Mouse (Mus musculus) midbrain, postnatal 0 days (tissue): ENCODE results near the gene Sf3b5. TPM values are rescaled to one million over a fixed set of nuclear protein-coding genes. Genes with fewer than 3 reads are reported as not detected.
A peak's percentile ranks its signal among the peaks of the same experiment; 100 is the strongest.
"Not testable (repeated sequence)": the region's sequence is repeated elsewhere in the genome, so short reads cannot be mapped to it uniquely, and the experiment has no call there.

ENCODE experiments used
- ATAC-seq: fragments of 200-750 bp; cut with Nextera tagmentation; 2 replicates; pipeline ENCODE4 v1.8.0; 2017; ENCODE audit warnings: moderate number of reproducible peaks, mild to moderate bottlenecking, moderate TSS enrichment, moderate library complexity; ENCODE audit not compliant: low FRiP score
- DNase-seq: peaks from one replicate; pipeline ENCODE4 v3.0.0-alpha.2; 2015; ENCODE audit warnings: low spot score
- H3K27ac ChIP-seq: fragments of 300-500 bp; sonication (generic); 2 replicates; pipeline ENCODE4 v1.5.1; 2014; ENCODE audit warnings: low read depth, mild to moderate bottlenecking, low read length, mixed read lengths
- H3K27me3 ChIP-seq: fragments of 300-500 bp; sonication (generic); 2 replicates; pipeline ENCODE4 v1.6.1; 2014; ENCODE audit warnings: low read length, control low read depth, mixed read lengths; ENCODE audit not compliant: insufficient read depth
- H3K36me3 ChIP-seq: fragments of 300-500 bp; sonication (generic); 2 replicates; pipeline ENCODE4 v1.6.1; 2014; ENCODE audit warnings: low read length, control low read depth, mixed read lengths; ENCODE audit not compliant: insufficient read depth
- H3K4me1 ChIP-seq: fragments of 300-500 bp; sonication (generic); 2 replicates; pipeline ENCODE4 v1.6.1; 2014; ENCODE audit warnings: mild to moderate bottlenecking, control low read depth, antibody characterized with exemption, low read length, mixed read lengths; ENCODE audit not compliant: insufficient read depth
- H3K4me2 ChIP-seq: fragments of 300-500 bp; sonication (generic); 2 replicates; pipeline ENCODE4 v1.6.1; 2014; ENCODE audit warnings: low read depth, mild to moderate bottlenecking, low read length, mixed read lengths; ENCODE audit not compliant: poor library complexity, severe bottlenecking
- H3K4me3 ChIP-seq: fragments of 300-500 bp; sonication (generic); 2 replicates; pipeline ENCODE4 v1.5.1; 2014; ENCODE audit warnings: low read depth, mild to moderate bottlenecking, low read length, moderate library complexity
- H3K9ac ChIP-seq: fragments of 300-500 bp; sonication (generic); replicated peaks from 2 replicates; pipeline ENCODE4 v1.6.1; 2014; ENCODE audit warnings: mild to moderate bottlenecking, low read length, moderate library complexity, mixed read lengths; ENCODE audit not compliant: poor library complexity, severe bottlenecking
- H3K9me3 ChIP-seq: fragments of 300-500 bp; sonication (generic); 2 replicates; pipeline ENCODE4 v1.6.1; 2016; ENCODE audit warnings: low read length, control low read depth
- CTCF ChIP-seq: IDR thresholded peaks from 2 replicates; pipeline ENCODE4 v1.5.1; 2016; ENCODE audit warnings: antibody characterized with exemption, mild to moderate bottlenecking
- WGBS: fragments of 180-500 bp; shearing (Covaris S2); extraction: QIAGEN DNeasy Blood & Tissue Kit; methylation state at CpG from one replicate; pipeline ENCODE4 v1.1.7; 2014; 5-methylcytosine and 5-hydroxymethylcytosine counted together
- polyA plus RNA-seq: library from polyadenylated mRNA; unstranded; fragments of >200 nt; fragmentation: Nextera tagmentation; extraction: Ambion mirVana; gene quantifications from 2 replicates; pipeline ENCODE4 v1.2.1, GENCODE M21; 2015
- total RNA-seq: library from RNA; depleted of rRNA; stranded (reverse); fragments of >200 nt; gene quantifications from 2 replicates; pipeline ENCODE4 v1.2.3, GENCODE M21; 2014

The Sf3b5 gene
- total and polyA plus RNA-seq, 2 experiments from 2014 or later = 24.2 to 24.8 TPM

GRCm38 (mm10) chr10:13014026-13014425 is 8.9 kb downstream of the Sf3b5 start:
- Histone ChIP-seq H3K27ac (no peak overlapping the region), H3K9me3 (no peaks in the 10 kb centered on the region), H3K4me3 (no peak overlapping the region), H3K4me1 (peaks cover 5% of the 10 kb centered on the region), H3K9ac (no peak overlapping the region), H3K27me3 (no peaks in the 10 kb centered on the region), H3K4me2 (no peak overlapping the region), H3K36me3 (no peaks in the 10 kb centered on the region)
- ATAC-seq (no peak), DNase-seq (no peak)
- no peak for TF ChIP-seq CTCF
- WGBS = 72% methylated on average over 7 of the region's 7 CpGs

GRCm38 (mm10) chr10:13016573-13016972 is 11.4 kb downstream of the Sf3b5 start:
- H3K27me3 ChIP-seq = no peaks in the 10 kb centered on the region
- H3K4me2 ChIP-seq = no peak overlapping the region
- TF ChIP-seq CTCF = peak; percentile 89
- no peak overlapping the region for H3K4me3 ChIP-seq
- no peak overlapping the region for H3K9ac ChIP-seq
- 27% methylated on average over 4 of the region's 4 CpGs for WGBS
- no peak overlapping the region for H3K27ac ChIP-seq
- H3K4me1 ChIP-seq = no peaks in the 10 kb centered on the region
- no peaks in the 10 kb centered on the region for H3K36me3 ChIP-seq
- peak; percentile 92 for DNase-seq
- ATAC-seq = peak; percentile 62
- H3K9me3 ChIP-seq = no peaks in the 10 kb centered on the region

DNA sequence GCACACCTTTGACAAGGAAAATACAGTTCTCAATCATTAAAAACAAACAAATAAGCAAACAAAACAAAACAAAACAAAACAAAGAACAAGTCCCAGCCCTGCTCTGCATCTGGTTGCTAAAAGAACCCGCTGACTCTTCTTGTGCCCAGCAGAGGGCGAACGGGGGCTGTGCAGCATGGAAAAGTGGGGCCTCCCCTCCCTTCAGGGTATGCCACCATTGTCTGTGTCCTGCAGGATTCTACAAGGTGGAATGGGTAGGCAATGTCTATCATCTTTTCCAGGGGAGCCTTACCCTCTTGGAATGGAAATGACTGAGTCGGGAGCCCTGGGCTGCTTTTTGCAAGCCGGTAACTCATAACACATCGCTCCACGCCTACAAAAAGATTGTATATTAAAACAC is 13.4 kb downstream of the Sf3b5 start:
- 70% methylated on average over 7 of the region's 7 CpGs for WGBS
- no peak overlapping the region for H3K27ac ChIP-seq
- H3K4me3 ChIP-seq = no peak overlapping the region
- no peaks in the 10 kb centered on the region for H3K27me3 ChIP-seq
- no peak for ATAC-seq
- peak; percentile 77 for TF ChIP-seq CTCF
- H3K36me3 ChIP-seq = no peaks in the 10 kb centered on the region
- peak; percentile 26 for DNase-seq
- no peaks in the 10 kb centered on the region for H3K9me3 ChIP-seq
- H3K4me2 ChIP-seq = no peak overlapping the region
- no peak overlapping the region for H3K9ac ChIP-seq
- no peaks in the 10 kb centered on the region for H3K4me1 ChIP-seq

GRCm38 (mm10) chr10:13019026-13019425 is 13.9 kb downstream of the Sf3b5 start:
- Histone ChIP-seq H3K4me3 (no peak overlapping the region), H3K9ac (no peak overlapping the region), H3K27ac (no peak overlapping the region), H3K4me2 (no peak overlapping the region), H3K4me1 (no peaks in the 10 kb centered on the region), H3K27me3 (no peaks in the 10 kb centered on the region), H3K36me3 (no peaks in the 10 kb centered on the region), H3K9me3 (no peaks in the 10 kb centered on the region)
- DNase-seq (no peak), ATAC-seq (no peak)
- no peak for TF ChIP-seq CTCF
- whole genome bisulfite sequencing = 70% methylated on average over 5 of the region's 5 CpGs

GRCm38 (mm10) chr10:13022103-13022502 is 17.0 kb downstream of the Sf3b5 start:
- H3K9ac ChIP-seq = no peak overlapping the region
- DNase-seq (no peak), ATAC-seq (no peak)
- no peaks in the 10 kb centered on the region for H3K36me3 ChIP-seq
- H3K4me3 ChIP-seq = no peak overlapping the region
- no peak overlapping the region for H3K4me2 ChIP-seq
- H3K27ac ChIP-seq = no peak overlapping the region
- no peak for TF ChIP-seq CTCF
- no peaks in the 10 kb centered on the region for H3K9me3 ChIP-seq
- no peaks in the 10 kb centered on the region for H3K4me1 ChIP-seq
- H3K27me3 ChIP-seq = no peaks in the 10 kb centered on the region
- whole genome bisulfite sequencing = 98% methylated on average over 4 of the region's 4 CpGs

DNA sequence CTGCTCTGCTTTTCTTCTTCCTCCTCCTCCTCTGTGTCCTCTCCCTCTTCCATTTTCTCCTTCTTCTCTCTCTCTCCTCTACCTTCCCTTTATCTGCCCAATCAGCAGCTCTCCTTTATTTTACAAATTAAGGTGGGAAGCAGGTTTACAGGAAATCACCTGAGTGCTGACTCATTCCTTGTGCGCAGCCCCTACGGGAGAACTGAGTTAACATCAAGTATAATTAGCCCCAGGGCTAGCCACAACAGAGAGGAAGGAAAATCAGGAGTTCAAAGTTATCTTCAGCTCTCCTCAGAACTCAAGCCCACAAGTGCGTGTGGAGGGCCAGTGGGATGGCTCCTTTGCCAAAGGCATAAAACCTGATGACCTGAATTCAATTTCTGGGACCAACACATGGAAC is 18.8 kb downstream of the Sf3b5 start:
- H3K9me3 ChIP-seq, H3K4me1 ChIP-seq, H3K4me3 ChIP-seq, H3K9ac ChIP-seq, H3K36me3 ChIP-seq, H3K27ac ChIP-seq, DNase-seq, H3K27me3 ChIP-seq, H3K4me2 ChIP-seq, ATAC-seq: not testable (repeated sequence)
- WGBS = 68% methylated on average over 3 of the region's 3 CpGs
